Mouse (Mus musculus) lung, embryonic 14.5 days (tissue): ENCODE measurements around the gene Tspan2. TPM values are rescaled to one million over a fixed set of nuclear protein-coding genes. Genes with fewer than 3 reads are reported as not detected.

Experiments used
- ATAC-seq: fragments of 200-750 bp; cut with Nextera tagmentation; 2 replicates; pipeline ENCODE4 v1.8.0; 2017; ENCODE audit warnings: mild to moderate bottlenecking, moderate TSS enrichment, moderate library complexity; ENCODE audit not compliant: insufficient read depth
- DNase-seq: peaks from one replicate; pipeline ENCODE4 v3.0.0-alpha.2; 2015
- H3K27ac ChIP-seq: fragments of 300-500 bp; sonication (generic); 2 replicates; pipeline ENCODE4 v1.5.1; 2014; ENCODE audit warnings: low read depth, mild to moderate bottlenecking, moderate library complexity
- H3K27me3 ChIP-seq: fragments of 300-500 bp; sonication (generic); 2 replicates; pipeline ENCODE4 v1.6.1; 2014; ENCODE audit warnings: low read length, control low read depth; ENCODE audit not compliant: insufficient read depth
- H3K36me3 ChIP-seq: fragments of 300-500 bp; sonication (generic); 2 replicates; pipeline ENCODE4 v1.6.1; 2014; ENCODE audit warnings: control low read depth; ENCODE audit not compliant: insufficient read depth
- H3K4me1 ChIP-seq: fragments of 300-500 bp; sonication (generic); 2 replicates; pipeline ENCODE4 v1.6.1; 2014; ENCODE audit warnings: antibody characterized with exemption, control low read depth; ENCODE audit not compliant: insufficient read depth
- H3K4me2 ChIP-seq: fragments of 300-500 bp; sonication (generic); 2 replicates; pipeline ENCODE4 v1.6.1; 2014; ENCODE audit warnings: mild to moderate bottlenecking
- H3K4me3 ChIP-seq: fragments of 300-500 bp; sonication (generic); 2 replicates; pipeline ENCODE4 v1.5.1; 2014; ENCODE audit warnings: low read depth, low read length
- H3K9ac ChIP-seq: fragments of 300-500 bp; sonication (generic); 2 replicates; pipeline ENCODE4 v1.6.1; 2014
- H3K9me3 ChIP-seq: fragments of 300-500 bp; sonication (generic); 2 replicates; pipeline ENCODE4 v1.6.1; 2016; ENCODE audit warnings: low read depth, low read length, control low read depth
- CTCF ChIP-seq: IDR thresholded peaks from 2 replicates; pipeline ENCODE4 v1.5.1; 2016; ENCODE audit warnings: antibody characterized with exemption, low read depth
- WGBS: fragments of 180-500 bp; shearing (Covaris S2); extraction: QIAGEN DNeasy Blood & Tissue Kit; methylation state at CpG from one replicate; pipeline ENCODE4 v1.1.7; 2014; 5-methylcytosine and 5-hydroxymethylcytosine counted together
- polyA plus RNA-seq: library from polyadenylated mRNA; unstranded; fragments of >200 nt; fragmentation: Nextera tagmentation; extraction: Ambion mirVana; gene quantifications from 2 replicates; pipeline ENCODE4 v1.2.1, GENCODE M21; 2014

Gene Tspan2
- polyA plus RNA-seq, 1 experiment from 2014 or later, result 16.2 TPM

DNA sequence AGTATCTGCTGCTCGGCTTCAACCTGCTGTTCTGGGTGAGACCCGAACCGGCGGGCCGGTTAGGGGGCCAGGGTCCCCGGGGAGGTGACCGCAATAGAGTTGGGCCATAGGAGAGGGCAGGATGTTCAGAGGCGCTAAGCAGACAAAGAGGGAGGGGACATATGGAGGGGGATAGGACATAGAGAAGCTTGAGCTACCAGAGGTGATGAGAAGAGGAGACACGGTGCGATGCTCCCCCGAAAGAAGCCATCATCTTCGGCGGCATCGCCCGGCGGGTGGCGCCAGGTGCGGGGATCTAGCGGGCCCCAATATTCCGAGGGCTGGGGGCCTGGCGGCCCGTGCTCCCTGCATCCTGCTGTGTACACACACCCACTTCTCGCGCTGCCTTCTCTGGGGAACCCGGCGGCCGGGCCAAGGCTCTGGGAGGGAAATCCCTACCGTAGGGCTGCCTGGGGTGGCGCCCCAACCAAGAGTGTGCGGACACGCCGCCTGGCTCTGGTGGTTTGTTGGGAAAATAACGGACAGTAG is 766 bp downstream of the Tspan2 start:
- peak; percentile 66 for DNase-seq
- no peaks in the 10 kb centered on the region for H3K36me3 ChIP-seq
- peak overlapping the region; percentile 60 for H3K9ac ChIP-seq
- WGBS, result under 1% methylated on average over 33 of the region's 33 CpGs
- peak overlapping the region; percentile 91 for H3K4me2 ChIP-seq
- peak; percentile 30; the same call in 1 of the 2 replicates for TF ChIP-seq CTCF
- ATAC-seq, result peak; percentile 76
- no peaks in the 10 kb centered on the region for H3K27me3 ChIP-seq
- peak overlapping the region; percentile 65 for H3K4me3 ChIP-seq
- peak overlapping the region; percentile 82; the same call in 1 of the 2 replicates for H3K27ac ChIP-seq
- H3K9me3 ChIP-seq, result no peaks in the 10 kb centered on the region
- peaks cover 8% of the 10 kb centered on the region; the same call in 1 of the 2 replicates for H3K4me1 ChIP-seq

DNA sequence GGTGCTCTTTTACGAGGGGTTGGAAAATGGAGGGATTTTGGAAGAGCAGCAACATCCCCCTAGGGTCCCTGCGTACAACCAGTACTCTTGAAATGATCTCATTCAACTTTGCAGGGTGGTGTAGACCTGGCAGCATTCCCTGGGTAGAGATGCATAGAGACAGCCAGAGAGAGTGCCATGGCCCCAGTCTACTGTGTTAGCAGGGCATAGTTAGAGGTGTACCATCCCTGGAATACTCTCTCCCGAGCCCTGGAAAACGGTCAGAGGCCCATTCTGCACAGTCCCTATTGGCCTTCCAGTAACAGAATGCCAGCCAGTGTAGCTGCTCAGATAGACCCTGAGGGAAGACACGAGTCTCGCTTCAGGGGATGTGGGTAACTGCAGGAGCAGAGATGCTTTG is 1.3 kb downstream of the Tspan2 start:
- no peak for ATAC-seq

DNA sequence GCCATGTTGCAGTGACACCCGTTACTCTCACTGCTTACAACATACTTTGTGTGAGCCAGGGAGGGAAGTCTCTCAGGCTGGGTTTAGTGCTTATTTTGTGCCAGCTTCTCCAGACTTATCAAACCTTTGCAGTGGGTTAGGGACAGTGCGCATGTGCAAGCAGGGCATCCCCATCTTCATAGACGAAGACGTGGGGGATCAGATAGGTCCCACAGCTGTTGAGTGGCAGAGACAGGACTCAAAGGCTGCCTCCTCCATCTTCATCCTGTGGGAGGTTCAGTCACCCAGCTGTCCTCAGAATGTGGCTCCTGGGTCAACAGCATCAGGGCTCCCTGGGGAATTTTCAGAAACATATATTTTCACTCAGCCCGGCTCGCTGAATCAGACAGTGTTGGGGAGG is 2.1 kb downstream of the Tspan2 start:
- ATAC-seq (no peak), DNase-seq (no peak)
- no peak overlapping the region for H3K4me3 ChIP-seq
- 65% methylated on average over 6 of the region's 6 CpGs for WGBS
- no peaks in the 10 kb centered on the region for H3K36me3 ChIP-seq
- no peak for TF ChIP-seq CTCF
- H3K4me2 ChIP-seq, result 0 out of 2 replicates have a peak overlapping the region, but pooled peaks have one; percentile 91
- H3K9me3 ChIP-seq, result no peaks in the 10 kb centered on the region
- no peak overlapping the region for H3K9ac ChIP-seq
- H3K4me1 ChIP-seq, result peaks cover 8% of the 10 kb centered on the region; the same call in 1 of the 2 replicates
- no peak overlapping the region for H3K27ac ChIP-seq
- no peaks in the 10 kb centered on the region for H3K27me3 ChIP-seq

More for the DNA sequence above, 1.3 kb downstream of the Tspan2 start:
- Histone ChIP-seq H3K4me1 (peaks cover 8% of the 10 kb centered on the region; the same call in 1 of the 2 replicates), H3K27ac (no peak overlapping the region), H3K9me3 (no peaks in the 10 kb centered on the region), H3K4me2 (peak overlapping the region; percentile 91), H3K36me3 (no peaks in the 10 kb centered on the region), H3K9ac (no peak overlapping the region), H3K4me3 (peak overlapping the region; percentile 65), H3K27me3 (no peaks in the 10 kb centered on the region)
- WGBS, result 64% methylated on average over 6 of the region's 6 CpGs
- TF ChIP-seq CTCF, result no peak
- no peak for DNase-seq

DNA sequence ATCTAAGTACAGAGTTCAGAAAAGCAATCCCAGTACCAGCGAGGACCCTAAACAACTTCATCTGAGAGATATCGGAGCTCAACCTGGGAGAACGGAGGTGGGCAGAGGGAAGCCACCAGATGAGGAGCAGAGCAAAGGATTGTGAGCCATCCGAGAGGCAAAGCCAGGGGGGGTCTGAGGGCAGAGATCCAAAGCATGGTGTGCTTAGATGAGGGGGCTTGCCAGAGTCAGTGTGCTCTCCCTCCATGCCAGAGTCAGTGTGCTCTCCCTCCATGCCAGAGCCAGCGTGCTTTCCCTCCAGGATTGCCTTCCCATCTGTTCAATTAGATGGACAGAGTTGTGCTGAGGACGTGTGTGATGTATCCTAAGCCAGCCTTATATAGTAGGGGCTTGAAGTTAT is 2.8 kb downstream of the Tspan2 start:
- DNase-seq, result no peak
- Histone ChIP-seq H3K36me3 (no peaks in the 10 kb centered on the region), H3K4me3 (no peak overlapping the region), H3K27ac (no peak overlapping the region), H3K9ac (no peak overlapping the region), H3K27me3 (no peaks in the 10 kb centered on the region), H3K9me3 (no peaks in the 10 kb centered on the region), H3K4me2 (no peak overlapping the region), H3K4me1 (peaks cover 8% of the 10 kb centered on the region; the same call in 1 of the 2 replicates)
- ATAC-seq, result no peak
- 65% methylated on average over 6 of the region's 6 CpGs for whole genome bisulfite sequencing
- TF ChIP-seq CTCF, result no peak

DNA sequence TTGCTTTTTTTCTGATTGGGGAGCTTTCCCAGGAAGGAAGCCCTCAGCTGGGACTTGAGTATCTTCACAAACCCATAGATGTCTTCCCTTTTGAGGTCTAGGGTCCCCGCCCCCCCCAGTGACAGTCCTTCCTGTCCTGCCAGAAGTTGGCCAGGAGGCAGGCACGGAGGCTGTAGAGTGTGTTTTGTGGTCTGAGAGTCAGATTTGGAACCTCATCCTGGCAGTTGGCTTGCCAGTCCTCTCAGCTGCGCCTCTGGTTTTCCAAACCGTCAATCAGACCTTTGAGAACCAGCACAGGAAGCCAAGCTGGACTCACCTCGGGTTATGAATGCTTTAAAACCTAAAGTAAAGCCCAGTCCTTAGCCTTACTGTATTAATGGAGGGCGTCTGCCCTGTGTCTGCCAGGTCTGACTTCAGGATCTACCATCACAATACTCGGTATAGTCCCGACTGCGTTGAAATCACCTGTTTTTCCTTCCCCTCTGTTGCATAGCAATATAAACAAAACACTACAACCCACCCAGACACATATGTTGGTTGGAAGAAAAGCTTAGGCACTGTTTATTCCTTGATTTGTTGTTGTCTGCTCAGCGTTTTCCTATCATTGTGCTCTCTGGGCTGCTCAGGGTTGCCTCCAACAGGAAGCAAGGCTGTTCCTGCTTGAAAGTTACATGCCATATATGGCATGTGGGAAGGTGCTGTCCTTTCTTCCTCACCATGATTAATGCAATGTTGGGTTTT is 4.0 kb downstream of the Tspan2 start:
- H3K4me2 ChIP-seq, result peak overlapping the region; percentile 29
- H3K9me3 ChIP-seq, result no peaks in the 10 kb centered on the region
- peak overlapping the region; percentile 67; the same call in 1 of the 2 replicates for H3K27ac ChIP-seq
- H3K4me3 ChIP-seq, result no peak overlapping the region
- TF ChIP-seq CTCF, result no peak
- DNase-seq (peak; percentile 49), ATAC-seq (no peak; the same call in 1 of the 2 replicates)
- H3K27me3 ChIP-seq, result no peaks in the 10 kb centered on the region
- peaks cover 12% of the 10 kb centered on the region for H3K4me1 ChIP-seq
- no peak overlapping the region for H3K9ac ChIP-seq
- no peaks in the 10 kb centered on the region for H3K36me3 ChIP-seq
- WGBS, result 59% methylated on average over 10 of the region's 10 CpGs

DNA sequence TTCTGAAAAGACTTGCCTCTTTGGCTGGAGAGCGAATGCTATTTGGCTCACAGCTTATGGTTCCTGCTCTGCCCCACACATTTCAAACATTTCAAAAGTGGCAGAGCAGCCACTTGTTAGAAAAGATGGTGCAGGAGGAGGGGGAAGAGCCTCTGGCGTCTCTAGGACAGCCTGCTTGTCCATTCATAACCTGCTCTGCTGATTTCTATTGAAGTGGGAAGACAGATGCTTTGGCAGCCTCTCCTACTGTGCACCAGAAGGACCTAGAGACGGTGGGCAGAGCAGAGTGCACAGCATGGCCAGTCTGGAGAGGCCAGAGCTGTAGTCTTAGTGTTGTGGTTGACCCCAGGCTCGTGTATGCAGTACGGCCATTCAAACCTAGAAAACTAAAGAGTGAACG is 4.6 kb downstream of the Tspan2 start:
- TF ChIP-seq CTCF, result no peak
- H3K9ac ChIP-seq, result no peak overlapping the region
- no peak overlapping the region for H3K4me3 ChIP-seq
- no peak overlapping the region for H3K4me2 ChIP-seq
- H3K27ac ChIP-seq, result no peak overlapping the region
- H3K4me1 ChIP-seq, result peaks cover 12% of the 10 kb centered on the region
- DNase-seq (no peak), ATAC-seq (no peak)
- WGBS, result 71% methylated on average over 6 of the region's 6 CpGs
- no peaks in the 10 kb centered on the region for H3K9me3 ChIP-seq
- no peaks in the 10 kb centered on the region for H3K36me3 ChIP-seq
- no peaks in the 10 kb centered on the region for H3K27me3 ChIP-seq

DNA sequence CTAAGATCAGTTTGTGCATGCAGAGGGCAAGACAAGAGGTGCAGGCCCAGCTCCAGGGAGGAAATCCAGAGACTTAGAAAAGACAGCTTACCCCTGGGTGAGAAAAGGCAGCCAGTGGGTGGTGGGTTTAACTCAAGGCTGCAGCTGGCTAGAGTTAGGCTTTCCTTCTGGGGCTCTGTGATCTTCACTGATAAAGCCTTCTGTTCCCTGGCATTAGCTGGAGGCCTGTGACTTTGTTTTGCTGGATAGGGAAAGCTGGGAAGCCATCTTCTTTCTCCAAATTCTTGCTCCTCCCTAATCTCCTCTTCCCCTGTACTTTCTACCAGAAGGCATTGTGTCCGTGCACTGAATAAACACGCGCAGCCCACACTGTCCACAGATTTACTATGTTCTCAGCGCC is 8.4 kb downstream of the Tspan2 start:
- Histone ChIP-seq H3K9me3 (no peaks in the 10 kb centered on the region), H3K4me1 (peaks cover 10% of the 10 kb centered on the region), H3K36me3 (no peaks in the 10 kb centered on the region), H3K9ac (no peak overlapping the region), H3K4me3 (no peak overlapping the region), H3K27me3 (no peaks in the 10 kb centered on the region), H3K27ac (peak overlapping the region; percentile 46), H3K4me2 (no peak overlapping the region)
- no peak for DNase-seq
- WGBS, result 46% methylated on average over 4 of the region's 4 CpGs
- no peak for TF ChIP-seq CTCF
- no peak for ATAC-seq
